Mouse (Mus musculus): Measurements from ENCODE around the gene Syne1. TPM values are rescaled to one million over a fixed set of nuclear protein-coding genes. Genes with fewer than 3 reads are reported as not detected.

Gene Syne1
- polyA plus RNA-seq, 1 experiment: 38.7 TPM

DNA sequence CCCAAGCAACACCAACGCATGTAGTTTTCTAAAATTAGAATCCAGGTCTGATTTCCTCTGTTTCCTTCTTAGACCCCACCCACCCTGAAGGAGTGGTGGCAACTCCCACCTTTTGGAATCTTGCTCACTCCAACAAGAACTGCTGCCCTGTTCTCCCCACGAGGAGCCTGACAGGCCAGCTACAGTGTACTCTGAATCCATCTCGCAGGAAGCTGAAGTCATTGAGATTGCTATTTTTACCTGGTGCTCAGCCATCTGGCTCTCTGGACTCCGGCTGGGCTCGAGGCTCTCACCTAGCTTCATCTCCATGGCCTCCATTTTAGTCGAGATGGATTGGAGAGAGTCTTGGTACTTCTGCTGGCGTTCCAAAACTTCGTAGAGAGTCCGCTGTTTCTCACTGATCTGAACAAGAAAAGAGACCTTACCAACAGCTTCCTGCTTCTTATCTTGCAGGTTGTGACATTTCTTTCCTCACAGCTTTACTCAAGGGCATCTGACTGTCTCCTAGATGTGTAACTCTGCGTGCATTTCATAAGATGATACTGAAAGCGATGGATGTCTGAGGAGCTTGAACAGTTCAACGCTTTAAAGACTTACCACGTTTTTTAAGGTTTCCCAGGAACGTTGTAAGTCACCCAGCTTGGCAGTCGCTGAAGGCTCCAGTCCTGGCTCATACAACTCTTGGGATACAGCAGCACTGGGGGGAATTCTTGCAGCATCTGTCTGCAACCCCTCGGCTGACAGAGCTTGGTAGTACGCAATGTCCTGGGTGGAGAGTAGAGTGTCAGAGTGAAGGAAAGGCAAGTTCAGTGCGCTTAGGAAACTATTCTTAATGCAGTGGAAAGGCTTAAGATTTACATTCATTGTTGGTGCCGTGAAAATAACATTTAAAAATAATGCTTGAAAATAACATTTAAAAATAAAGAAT, 365.9 kb downstream of the Syne1 start:
- no peak overlapping the region for H3K27ac ChIP-seq (ENCODE audit: insufficient read depth, low read length)
- peaks cover 2% of the 10 kb centered on the region; the same call in 1 of the 2 replicates for H3K4me1 ChIP-seq (ENCODE audit: control insufficient read depth, insufficient read depth, low read length)
- TF ChIP-seq POLR2A (IDR thresholded peaks at IDR 0.05; ENCODE audit: low read depth, low read length) (no peak), CTCF (IDR thresholded peaks at IDR 0.05; ENCODE audit: borderline replicate concordance, insufficient read depth, low read length) (no peak)
- no peak overlapping the region for H3K4me3 ChIP-seq (ENCODE audit: insufficient read depth, low read length)

DNA sequence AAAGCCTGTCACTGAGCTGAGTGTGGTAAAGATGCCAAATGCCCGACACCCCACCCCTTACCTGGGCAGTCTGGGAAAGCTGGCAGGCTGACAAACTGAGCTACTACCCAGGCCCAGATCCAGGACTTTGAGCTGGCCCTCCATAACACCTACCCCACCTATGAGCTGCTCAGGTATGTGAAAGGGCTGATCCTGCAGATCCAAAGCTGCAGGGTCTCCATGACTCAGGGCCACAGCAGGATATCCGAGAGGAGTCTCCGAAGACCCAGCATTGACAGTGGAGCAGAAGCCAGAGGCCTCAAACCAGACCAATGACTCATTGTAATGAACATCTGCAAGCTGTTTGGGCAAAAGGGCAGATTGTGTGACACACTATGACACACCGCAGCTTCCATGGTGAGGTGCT, 369.5 kb downstream of the Syne1 start:
- no peak overlapping the region for H3K4me3 ChIP-seq (ENCODE audit: insufficient read depth, low read length)
- peak overlapping the region; percentile 54; the same call in 1 of the 2 replicates for H3K27ac ChIP-seq (ENCODE audit: insufficient read depth, low read length)
- peaks cover 8% of the 10 kb centered on the region for H3K4me1 ChIP-seq (ENCODE audit: control insufficient read depth, insufficient read depth, low read length)
- TF ChIP-seq CTCF (IDR thresholded peaks at IDR 0.05; ENCODE audit: borderline replicate concordance, insufficient read depth, low read length) (no peak), POLR2A (IDR thresholded peaks at IDR 0.05; ENCODE audit: low read depth, low read length) (no peak)

DNA sequence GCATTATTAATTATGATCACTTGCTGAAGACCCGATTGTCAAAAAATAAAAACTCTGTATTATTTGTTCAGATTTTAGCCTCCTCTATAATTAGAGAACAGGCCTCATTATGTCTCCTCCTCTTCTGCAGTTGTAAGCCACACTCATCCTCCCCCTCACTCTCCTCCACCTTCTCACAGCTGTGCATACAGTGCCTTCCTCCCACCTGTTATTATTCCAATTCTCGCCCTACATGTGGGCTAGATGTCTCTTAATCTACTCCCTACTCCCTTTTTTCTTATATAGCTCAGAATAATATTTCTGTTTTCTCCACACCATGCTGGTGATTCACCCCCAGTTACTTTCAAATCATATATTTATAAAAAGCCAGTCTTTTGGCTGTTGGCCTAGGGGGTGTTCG, 371.4 kb downstream of the Syne1 start:
- no peak overlapping the region for H3K27ac ChIP-seq (ENCODE audit: insufficient read depth, low read length)
- H3K4me1 ChIP-seq (ENCODE audit: control insufficient read depth, insufficient read depth, low read length): peaks cover 12% of the 10 kb centered on the region
- no peak overlapping the region for H3K4me3 ChIP-seq (ENCODE audit: insufficient read depth, low read length)
- TF ChIP-seq POLR2A (IDR thresholded peaks at IDR 0.05; ENCODE audit: low read depth, low read length): no peak

DNA sequence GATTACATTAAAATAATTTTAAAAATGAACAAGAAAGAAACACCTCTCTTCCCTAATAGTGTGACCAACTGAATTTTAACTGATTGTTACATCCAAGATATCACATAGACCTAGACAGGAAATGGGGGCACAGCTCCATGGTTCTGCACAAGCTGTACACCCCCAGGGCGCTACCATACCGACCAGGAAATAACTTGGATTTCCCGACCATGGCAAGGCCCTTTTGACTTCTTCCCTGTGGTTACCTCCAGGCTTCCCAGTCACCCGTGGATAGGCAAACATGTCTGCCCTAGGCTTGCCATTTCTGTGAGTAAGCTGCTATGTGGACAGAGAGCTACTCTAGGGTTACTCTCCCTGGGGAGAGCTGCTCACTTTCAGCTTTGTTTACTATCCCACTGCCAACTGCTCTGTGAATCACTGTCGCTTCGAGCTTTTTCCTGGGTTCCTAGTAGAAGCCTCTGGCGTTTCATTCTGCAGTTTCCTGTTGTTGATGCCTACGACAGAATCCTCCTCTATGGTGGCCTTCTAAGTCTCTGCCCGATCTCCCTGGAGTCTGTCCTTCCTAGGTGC, 373.8 kb downstream of the Syne1 start:
- Histone ChIP-seq H3K4me3 (ENCODE audit: insufficient read depth, low read length) (no peak overlapping the region), H3K4me1 (ENCODE audit: control insufficient read depth, insufficient read depth, low read length) (peaks cover 12% of the 10 kb centered on the region), H3K27ac (ENCODE audit: insufficient read depth, low read length) (peak overlapping the region; percentile 60; the same call in 1 of the 2 replicates)
- TF ChIP-seq CTCF (IDR thresholded peaks at IDR 0.05; ENCODE audit: borderline replicate concordance, insufficient read depth, low read length): no peak
- no peak for TF ChIP-seq POLR2A (IDR thresholded peaks at IDR 0.05; ENCODE audit: low read depth, low read length)

DNA sequence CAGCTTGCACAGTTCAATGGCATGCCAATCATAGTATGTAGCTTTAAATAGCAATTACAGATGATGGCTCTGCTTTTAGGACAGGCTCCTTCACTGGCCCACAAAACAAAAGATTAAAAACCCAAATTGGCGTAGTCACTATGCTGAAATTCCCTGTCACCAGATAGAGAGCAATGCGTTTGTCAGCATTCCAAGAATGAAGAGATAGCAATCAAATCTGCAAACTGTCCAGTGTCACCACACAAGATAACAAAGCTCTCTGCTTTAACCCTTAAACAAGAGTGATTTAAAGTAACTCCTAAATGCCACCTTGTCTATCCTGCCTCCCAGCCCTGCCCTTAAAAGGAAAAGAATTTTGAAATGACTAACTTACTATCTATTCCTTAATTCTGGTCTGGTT, 374.9 kb downstream of the Syne1 start:
- Histone ChIP-seq H3K4me1 (ENCODE audit: control insufficient read depth, insufficient read depth, low read length) (peaks cover 9% of the 10 kb centered on the region), H3K27ac (ENCODE audit: insufficient read depth, low read length) (peak overlapping the region; percentile 37; the same call in 1 of the 2 replicates), H3K4me3 (ENCODE audit: insufficient read depth, low read length) (no peak overlapping the region)
- no peak for TF ChIP-seq CTCF (IDR thresholded peaks at IDR 0.05; ENCODE audit: borderline replicate concordance, insufficient read depth, low read length)
- TF ChIP-seq POLR2A (IDR thresholded peaks at IDR 0.05; ENCODE audit: low read depth, low read length): no peak

DNA sequence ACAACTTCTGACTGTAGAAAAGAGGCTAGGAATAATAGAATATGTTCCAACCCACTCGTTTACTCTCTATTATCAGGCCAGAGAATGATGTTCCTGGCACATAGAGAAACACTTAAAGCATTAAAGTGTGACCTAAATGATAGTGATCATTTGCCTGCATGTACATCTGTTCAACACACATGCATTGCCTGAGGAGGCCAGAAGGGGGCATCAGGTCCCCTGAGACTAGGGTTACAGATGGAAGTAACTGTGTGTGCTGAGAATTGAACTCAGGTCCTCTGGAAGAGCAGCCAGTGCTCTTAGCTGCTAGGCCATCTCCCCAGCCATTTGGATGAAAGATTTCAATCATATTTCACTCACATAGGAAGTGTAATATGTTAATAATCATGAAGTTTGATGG, 380.9 kb downstream of the Syne1 start:
- peak; percentile 6; the same call in 1 of the 2 replicates for TF ChIP-seq CTCF (IDR thresholded peaks at IDR 0.05; ENCODE audit: borderline replicate concordance, insufficient read depth, low read length)
- TF ChIP-seq POLR2A (IDR thresholded peaks at IDR 0.05; ENCODE audit: low read depth, low read length): no peak
- Histone ChIP-seq H3K4me3 (ENCODE audit: insufficient read depth, low read length) (no peak overlapping the region), H3K4me1 (ENCODE audit: control insufficient read depth, insufficient read depth, low read length) (0 out of 2 replicates have a peak, but pooled peaks cover 3% of the 10 kb centered on the region), H3K27ac (ENCODE audit: insufficient read depth, low read length) (no peak overlapping the region)

DNA sequence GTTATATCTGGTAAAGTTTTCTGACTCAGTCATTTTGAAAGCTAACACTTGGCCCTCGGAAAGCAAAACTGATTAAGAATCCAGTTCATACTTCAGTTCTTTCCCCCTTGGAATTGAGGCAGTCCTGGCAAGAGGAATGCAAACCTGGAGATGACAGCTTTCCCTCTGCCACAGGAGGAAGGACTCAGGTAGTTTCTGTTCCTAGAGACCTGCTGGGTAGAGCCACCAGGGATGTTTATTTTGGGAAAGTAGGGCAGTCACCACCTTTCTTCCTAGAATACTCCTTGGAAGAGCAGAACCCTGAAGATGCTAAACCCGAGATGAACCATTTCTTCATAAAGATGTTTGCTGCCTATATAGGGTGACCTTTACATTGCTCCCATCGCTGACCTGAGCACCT, 383.8 kb downstream of the Syne1 start:
- H3K27ac ChIP-seq (ENCODE audit: insufficient read depth, low read length): no peak overlapping the region
- TF ChIP-seq POLR2A (IDR thresholded peaks at IDR 0.05; ENCODE audit: low read depth, low read length) (no peak), CTCF (IDR thresholded peaks at IDR 0.05; ENCODE audit: borderline replicate concordance, insufficient read depth, low read length) (no peak)
- H3K4me1 ChIP-seq (ENCODE audit: control insufficient read depth, insufficient read depth, low read length): 0 out of 2 replicates have a peak, but pooled peaks cover 3% of the 10 kb centered on the region
- H3K4me3 ChIP-seq (ENCODE audit: insufficient read depth, low read length): no peak overlapping the region

DNA sequence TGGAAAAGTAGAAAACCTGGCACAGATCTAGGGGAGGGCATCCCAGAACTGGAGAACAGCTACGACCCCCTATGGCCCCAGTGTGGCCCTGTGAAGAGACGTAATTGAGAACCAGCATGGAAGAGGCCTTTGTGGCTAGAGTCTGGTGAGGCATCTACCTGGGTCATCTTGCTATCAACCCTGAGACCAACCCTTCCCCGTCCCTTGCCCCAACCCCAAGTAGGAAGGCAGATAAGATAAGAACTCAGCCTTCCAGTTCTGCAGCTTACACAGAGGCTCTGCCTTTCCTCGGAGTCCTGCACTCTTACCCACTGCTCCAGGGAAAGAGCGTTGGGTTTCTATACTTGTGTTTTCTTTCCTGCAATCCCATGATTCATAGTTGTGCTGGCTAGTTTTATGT, 385.8 kb downstream of the Syne1 start:
- 0 out of 2 replicates have a peak, but pooled peaks cover 3% of the 10 kb centered on the region for H3K4me1 ChIP-seq (ENCODE audit: control insufficient read depth, insufficient read depth, low read length)
- no peak overlapping the region for H3K4me3 ChIP-seq (ENCODE audit: insufficient read depth, low read length)
- TF ChIP-seq CTCF (IDR thresholded peaks at IDR 0.05; ENCODE audit: borderline replicate concordance, insufficient read depth, low read length) (no peak), POLR2A (IDR thresholded peaks at IDR 0.05; ENCODE audit: low read depth, low read length) (no peak)
- H3K27ac ChIP-seq (ENCODE audit: insufficient read depth, low read length): no peak overlapping the region

DNA sequence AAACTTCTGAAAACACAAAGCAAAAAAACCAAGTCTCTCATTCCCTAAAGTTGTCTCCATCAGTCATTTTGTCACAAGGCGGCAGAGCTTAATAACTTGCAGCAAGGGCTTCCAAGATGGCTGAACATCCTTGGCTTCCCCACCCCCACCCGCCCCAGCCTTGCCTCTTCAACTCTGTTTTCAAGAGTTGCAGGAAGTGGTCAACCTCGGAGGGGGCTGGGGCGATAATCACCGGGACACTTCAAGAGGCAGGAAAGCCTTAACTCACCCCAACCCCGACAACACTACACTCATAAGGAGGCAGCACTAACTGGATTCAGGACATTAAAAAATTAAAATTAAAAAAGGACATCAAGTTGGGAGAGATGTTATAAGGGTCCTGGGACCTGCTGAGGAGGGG, 387.5 kb downstream of the Syne1 start:
- 0 out of 2 replicates have a peak, but pooled peaks cover 3% of the 10 kb centered on the region for H3K4me1 ChIP-seq (ENCODE audit: control insufficient read depth, insufficient read depth, low read length)
- TF ChIP-seq CTCF (IDR thresholded peaks at IDR 0.05; ENCODE audit: borderline replicate concordance, insufficient read depth, low read length) (no peak), POLR2A (IDR thresholded peaks at IDR 0.05; ENCODE audit: low read depth, low read length) (no peak)
- H3K4me3 ChIP-seq (ENCODE audit: insufficient read depth, low read length): no peak overlapping the region
- H3K27ac ChIP-seq (ENCODE audit: insufficient read depth, low read length): no peak overlapping the region

DNA sequence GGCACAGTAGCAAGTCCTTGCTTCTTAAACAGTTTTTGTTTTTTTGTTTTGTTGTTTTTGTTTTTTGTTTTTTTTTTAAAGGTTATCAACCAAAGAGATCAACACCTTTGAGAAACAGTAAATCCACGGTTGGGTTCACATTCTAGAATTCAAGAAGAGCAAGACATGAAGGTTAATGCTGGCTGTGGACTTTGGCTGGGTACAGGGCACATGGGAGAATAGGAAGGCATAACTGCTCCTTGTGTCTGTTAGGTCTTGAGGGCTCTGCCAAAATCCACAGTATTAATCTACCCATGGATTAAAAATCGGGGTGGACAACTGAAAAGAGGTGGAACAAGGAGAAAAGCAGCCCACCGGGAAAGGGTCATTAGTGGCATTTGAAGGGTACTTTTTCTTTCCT, 388.0 kb downstream of the Syne1 start:
- TF ChIP-seq CTCF (IDR thresholded peaks at IDR 0.05; ENCODE audit: borderline replicate concordance, insufficient read depth, low read length) (no peak), POLR2A (IDR thresholded peaks at IDR 0.05; ENCODE audit: low read depth, low read length) (no peak)
- H3K27ac ChIP-seq (ENCODE audit: insufficient read depth, low read length): no peak overlapping the region
- H3K4me1 ChIP-seq (ENCODE audit: control insufficient read depth, insufficient read depth, low read length): 0 out of 2 replicates have a peak, but pooled peaks cover 3% of the 10 kb centered on the region
- H3K4me3 ChIP-seq (ENCODE audit: insufficient read depth, low read length): no peak overlapping the region
